Mouse (Mus musculus) heart, postnatal 25 days (tissue): Measurements from ENCODE around the gene Megf8. TPM values are rescaled to one million over a fixed set of nuclear protein-coding genes. Genes with fewer than 3 reads are reported as not detected.
"Not testable (repeated sequence)": the region's sequence is repeated elsewhere in the genome, so short reads cannot be mapped to it uniquely, and the experiment has no call there.

Experiments used
- DNase-seq: peaks from one replicate; pipeline ENCODE4 v3.0.0; 2022; ENCODE audit warnings: low spot score
- intact Hi-C: fragments of 180-260 bp; cut with DNase I; formaldehyde crosslinking; loops from one replicate; pipeline ENCODE4 v1.15.1; 2025
- total RNA-seq, 2 experiments: library from RNA; stranded (reverse); gene quantifications; 2 replicates each; pipeline ENCODE4 v1.2.3; 2021

Gene Megf8
- total RNA-seq, 2 experiments from 2014 or later = 25.1 to 26.6 TPM

GRCm38 (mm10) chr7:25391856-25392453, 75.0 kb downstream of the Megf8 start:
- no peak for DNase-seq
- intact Hi-C loops = no loop called here

- DNase-seq = no peak
Measured at GRCm38 (mm10) chr7:25392851-25393250, 75.9 kb downstream of the Megf8 start.

GRCm38 (mm10) chr7:25393451-25394210, 76.7 kb downstream of the Megf8 start:
- DNase-seq = no peak
- intact Hi-C loops = no loop called here

More at GRCm38 (mm10) chr7:25392851-25393250, 75.9 kb downstream of the Megf8 start:
- intact Hi-C loops = no loop called here

- intact Hi-C loops = no loop called here
Measured at GRCm38 (mm10) chr7:25394754-25395153, 77.8 kb downstream of the Megf8 start.

GRCm38 (mm10) chr7:25395186-25395557, 78.2 kb downstream of the Megf8 start:
- intact Hi-C loops = no loop called here

More at GRCm38 (mm10) chr7:25394754-25395153, 77.8 kb downstream of the Megf8 start:
- no peak for DNase-seq

GRCm38 (mm10) chr7:25395558-25396521, 78.9 kb downstream of the Megf8 start:
- intact Hi-C loops = no loop called here
- DNase-seq = peak; percentile 93

More at GRCm38 (mm10) chr7:25395186-25395557, 78.2 kb downstream of the Megf8 start:
- no peak for DNase-seq

- intact Hi-C loops = no loop called here
- DNase-seq = no peak
Measured at GRCm38 (mm10) chr7:25396621-25397020, 79.7 kb downstream of the Megf8 start.

- intact Hi-C loops = loop anchor here (2.0 kb wide), 1 partner anchor 20 kb away; no protein-coding TSS in a partner anchor
- no peak for DNase-seq
Measured at GRCm38 (mm10) chr7:25398610-25399009, 81.6 kb downstream of the Megf8 start, which contains the start of gene Lipe. Gene Lipe (minus strand): TSS chr7:25398710.

- intact Hi-C loops = loop anchor here (2.0 kb wide), 1 partner anchor 20 kb away; no protein-coding TSS in a partner anchor
Measured at GRCm38 (mm10) chr7:25399028-25399427, 82.1 kb downstream of the Megf8 start.

GRCm38 (mm10) chr7:25401551-25401950, 84.6 kb downstream of the Megf8 start:
- intact Hi-C loops = no loop called here
- DNase-seq = no peak

More at GRCm38 (mm10) chr7:25399028-25399427, 82.1 kb downstream of the Megf8 start:
- DNase-seq = not testable (repeated sequence)

- intact Hi-C loops = no loop called here
Measured at GRCm38 (mm10) chr7:25401986-25402385, 85.0 kb downstream of the Megf8 start.

GRCm38 (mm10) chr7:25402671-25403101, 85.7 kb downstream of the Megf8 start:
- intact Hi-C loops = no loop called here
- DNase-seq = no peak

More at GRCm38 (mm10) chr7:25401986-25402385, 85.0 kb downstream of the Megf8 start:
- no peak for DNase-seq

GRCm38 (mm10) chr7:25406468-25406867, 89.5 kb downstream of the Megf8 start:
- DNase-seq = no peak
- intact Hi-C loops = no loop called here

- no peak for DNase-seq
- intact Hi-C loops = loop anchor here (2.0 kb wide), 1 partner anchor 42 kb away; no protein-coding TSS in a partner anchor
Measured at GRCm38 (mm10) chr7:25409114-25409760, 92.3 kb downstream of the Megf8 start.

- DNase-seq = no peak
- intact Hi-C loops = no loop called here
Measured at GRCm38 (mm10) chr7:25410969-25411615, 94.1 kb downstream of the Megf8 start.

GRCm38 (mm10) chr7:25411861-25412260, 94.9 kb downstream of the Megf8 start:
- intact Hi-C loops = no loop called here
- DNase-seq = no peak

- DNase-seq = no peak
- intact Hi-C loops = no loop called here
Measured at GRCm38 (mm10) chr7:25412833-25413441, 96.0 kb downstream of the Megf8 start, which contains the start of gene Cxcl17. Gene Cxcl17 (minus strand): TSS chr7:25412886.
